Mouse (Mus musculus): ENCODE data around the gene Dntt. TPM values are rescaled to one million over a fixed set of nuclear protein-coding genes. Genes with fewer than 3 reads are reported as not detected.

Gene Dntt
- total RNA-seq, 2 experiments from 2014 or later = 0.21 TPM; not detected in 1

DNA sequence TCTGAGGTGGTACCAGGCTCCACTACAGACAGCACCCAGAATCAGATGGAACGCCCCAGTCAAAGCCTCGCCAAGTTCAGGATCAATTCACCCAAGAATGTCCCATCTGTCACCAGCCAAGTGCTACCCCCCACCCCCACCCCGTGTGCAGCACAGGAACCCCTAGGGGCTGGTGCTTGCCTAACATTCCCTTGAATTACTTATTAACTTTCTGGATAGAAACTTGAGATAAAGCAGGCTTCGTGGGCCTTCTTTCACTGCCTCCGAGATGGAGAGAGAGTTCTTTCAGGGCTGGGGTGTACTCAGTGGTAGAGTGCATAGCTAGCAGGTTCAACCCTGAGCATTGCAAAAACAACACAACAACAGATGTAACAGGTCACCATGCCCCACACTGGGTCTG is 23.2 kb downstream of the Dntt start:
- DNase-seq (ENCODE audit: low spot score in 2 of 2) = no peak

DNA sequence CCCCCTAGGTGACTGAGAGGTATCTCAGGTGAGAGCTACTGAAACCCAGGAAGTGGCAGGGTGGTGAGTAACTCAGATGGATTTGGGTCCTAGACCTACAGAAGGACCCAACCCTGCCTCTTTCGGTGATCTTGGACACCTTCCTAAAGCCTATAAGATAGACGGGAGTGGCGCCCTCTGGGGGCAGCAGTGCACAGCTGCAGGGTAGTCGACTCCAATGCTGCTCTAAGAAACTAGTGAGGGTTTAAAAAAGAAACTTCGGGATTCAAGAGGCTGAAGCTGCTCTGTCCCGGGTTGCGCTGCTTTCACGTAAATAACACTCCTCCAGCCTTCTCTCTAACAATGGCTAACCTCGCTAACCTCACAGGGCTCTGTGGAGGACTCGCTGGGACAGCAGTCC is 24.5 kb downstream of the Dntt start:
- DNase-seq (ENCODE audit: low spot score in 2 of 2) = no peak

- no peak for DNase-seq (ENCODE audit: low spot score in 2 of 2)
Measured at GRCm38 (mm10) chr19:41054702-41055101, 25.6 kb downstream of the Dntt start.

- DNase-seq (ENCODE audit: low spot score in 2 of 2) = peak; percentile 91 to 94
Measured at GRCm38 (mm10) chr19:41071500-41071899, 42.4 kb downstream of the Dntt start.

- DNase-seq (ENCODE audit: low spot score in 2 of 2) = no peak
Measured at GRCm38 (mm10) chr19:41073746-41074455, 44.8 kb downstream of the Dntt start.

GRCm38 (mm10) chr19:41076906-41077305 is 47.8 kb downstream of the Dntt start, which contains the start of gene Opalin:
Gene Opalin (minus strand): TSS chr19:41077113.
- DNase-seq (ENCODE audit: low spot score in 2 of 2) = no peak

DNA sequence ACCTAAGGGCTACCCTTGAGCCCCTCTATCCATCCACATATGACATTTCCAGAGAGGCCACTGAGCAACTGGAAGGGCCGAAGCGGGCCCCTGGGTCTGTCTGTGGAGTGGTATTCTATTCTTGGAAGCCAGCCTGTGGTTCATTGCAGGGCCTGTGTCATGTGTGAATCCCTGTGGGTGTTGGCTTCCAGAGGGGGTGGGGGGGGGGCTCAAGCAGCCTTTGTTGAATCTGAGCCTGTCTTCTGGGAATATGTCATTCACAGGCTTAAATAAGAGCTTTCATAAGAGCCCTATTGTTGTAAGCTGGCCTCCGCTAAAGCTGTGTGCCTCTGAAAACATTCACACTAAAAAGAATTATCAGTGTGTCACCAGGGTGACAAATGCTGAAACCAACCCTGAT is 52.5 kb downstream of the Dntt start:
- DNase-seq (ENCODE audit: low spot score in 2 of 2) = no peak

- no peak for DNase-seq (ENCODE audit: low spot score in 2 of 2)
Measured at GRCm38 (mm10) chr19:41083646-41084045, 54.6 kb downstream of the Dntt start.

GRCm38 (mm10) chr19:41086289-41086688 is 57.2 kb downstream of the Dntt start:
- DNase-seq (ENCODE audit: low spot score in 2 of 2) = no peak

DNA sequence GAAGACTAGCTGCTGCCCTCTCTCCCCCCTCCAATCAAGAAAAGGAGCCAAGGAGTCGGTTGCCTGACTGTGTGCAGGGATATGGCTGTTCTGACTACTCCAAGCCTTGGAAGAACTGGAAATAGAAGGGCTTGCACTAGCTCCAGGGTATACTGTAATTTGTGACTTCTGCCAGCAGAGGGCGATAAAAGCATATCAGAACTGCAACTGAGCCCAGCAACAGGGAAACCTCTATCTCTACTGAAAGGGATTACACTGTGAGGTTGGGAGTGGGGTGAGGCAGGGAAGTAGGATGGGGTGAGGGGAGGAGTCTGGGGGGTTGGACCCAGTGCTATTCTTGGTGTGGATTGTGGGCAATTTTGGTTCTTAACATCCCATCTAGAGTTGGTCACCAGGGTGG is 57.6 kb downstream of the Dntt start:
- DNase-seq (ENCODE audit: low spot score in 2 of 2) = peak; percentile 83 to 92

DNA sequence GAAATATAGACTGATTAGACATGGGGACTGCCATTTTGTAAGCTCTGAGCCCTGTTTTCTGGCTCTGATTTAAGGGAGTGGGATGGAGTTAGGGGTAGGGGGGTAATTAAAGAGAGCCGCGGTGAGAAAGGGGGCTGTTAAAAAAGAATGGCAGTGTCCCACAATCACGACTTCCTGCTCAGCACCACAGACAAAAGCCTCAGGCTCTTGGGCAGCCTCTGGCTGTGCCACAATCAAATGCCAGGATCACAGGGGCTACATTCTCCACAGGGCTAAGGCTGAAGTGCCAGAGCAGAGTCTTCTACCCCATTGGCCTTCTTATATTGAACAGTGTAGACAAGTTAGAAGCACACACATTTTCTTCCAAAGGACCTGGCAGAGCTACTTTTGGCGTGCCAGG is 58.8 kb downstream of the Dntt start:
- no peak for DNase-seq (ENCODE audit: low spot score in 2 of 2)

DNA sequence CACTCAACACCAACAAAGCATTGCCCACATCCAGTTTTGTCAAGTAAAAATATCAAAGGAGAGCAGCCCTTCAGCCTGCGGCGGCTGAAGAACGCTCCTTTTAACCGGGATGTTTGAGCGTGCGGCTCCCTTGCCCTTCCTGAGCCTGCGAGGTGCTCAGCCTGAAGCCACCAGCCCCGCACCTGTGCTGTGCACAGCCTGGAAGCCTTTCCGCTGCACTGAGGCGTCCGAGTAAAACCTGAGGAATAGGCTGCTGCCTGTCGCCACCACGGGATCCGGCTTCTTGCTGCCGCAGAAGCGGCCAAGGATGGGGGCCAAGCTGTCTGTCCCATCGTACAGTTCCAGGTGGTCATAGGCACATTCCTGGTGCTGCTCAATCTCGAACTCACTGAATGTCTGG is 59.4 kb downstream of the Dntt start:
- no peak for DNase-seq (ENCODE audit: low spot score in 2 of 2)

DNA sequence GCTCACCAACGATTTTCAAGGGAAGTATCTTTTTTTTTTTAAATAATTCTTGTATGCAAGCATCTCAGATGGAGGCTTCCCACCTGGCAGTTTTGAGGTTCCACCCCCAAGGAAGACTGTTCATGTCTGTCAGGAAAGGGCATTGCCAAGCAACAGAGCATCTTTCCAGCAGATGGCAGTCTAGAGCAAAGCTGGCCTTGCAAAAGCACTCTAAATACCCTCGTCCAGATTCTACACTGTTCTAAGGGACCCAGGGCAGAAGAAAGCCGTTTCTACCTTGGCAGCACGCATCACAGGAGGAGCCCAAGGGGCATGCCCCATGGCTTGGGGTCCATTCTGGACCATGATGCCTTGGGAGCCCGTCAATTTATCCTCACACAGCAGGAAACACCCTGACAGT is 60.8 kb downstream of the Dntt start:
- DNase-seq (ENCODE audit: low spot score in 2 of 2) = peak; percentile 63 to 71

DNA sequence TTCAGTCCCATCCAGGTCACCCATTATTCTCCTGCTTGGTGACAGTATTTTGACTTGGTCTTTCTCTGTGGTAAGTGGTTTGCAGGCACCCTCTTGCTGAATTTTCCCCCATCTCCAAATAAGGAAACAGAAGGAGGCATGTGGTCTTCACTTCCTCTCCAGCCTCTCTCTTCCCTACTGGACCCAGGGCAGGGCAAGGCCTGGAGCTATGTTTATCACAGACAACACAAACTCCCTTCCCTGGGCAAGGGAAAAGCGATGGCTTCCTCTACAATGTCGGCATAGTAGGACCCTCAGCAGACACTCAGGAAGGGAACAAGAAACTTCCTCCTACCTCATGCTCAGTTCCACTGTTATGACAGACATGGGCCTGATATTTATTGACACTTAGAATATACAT is 62.8 kb downstream of the Dntt start:
- no peak for DNase-seq (ENCODE audit: low spot score in 2 of 2)

DNA sequence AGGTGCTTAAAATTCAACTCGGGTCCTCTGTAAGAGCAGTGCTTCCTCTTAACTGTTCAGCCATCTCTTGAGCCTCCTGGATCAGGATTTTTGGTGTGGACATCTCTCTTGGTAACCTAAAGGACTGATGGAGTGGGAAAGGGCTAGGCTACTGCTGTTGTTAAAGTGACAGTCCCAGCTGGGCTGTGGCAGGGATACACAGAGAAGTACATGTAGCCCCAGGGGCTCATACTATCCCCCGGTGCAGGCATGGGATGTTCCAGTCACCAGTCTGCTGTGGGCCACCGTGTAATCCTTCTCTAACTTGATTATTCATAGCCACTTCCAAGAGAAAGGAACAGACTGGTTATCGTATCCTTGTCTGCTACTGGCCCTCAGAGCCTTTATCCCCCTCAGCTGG is 68.0 kb downstream of the Dntt start:
- no peak for DNase-seq (ENCODE audit: low spot score in 2 of 2)

DNA sequence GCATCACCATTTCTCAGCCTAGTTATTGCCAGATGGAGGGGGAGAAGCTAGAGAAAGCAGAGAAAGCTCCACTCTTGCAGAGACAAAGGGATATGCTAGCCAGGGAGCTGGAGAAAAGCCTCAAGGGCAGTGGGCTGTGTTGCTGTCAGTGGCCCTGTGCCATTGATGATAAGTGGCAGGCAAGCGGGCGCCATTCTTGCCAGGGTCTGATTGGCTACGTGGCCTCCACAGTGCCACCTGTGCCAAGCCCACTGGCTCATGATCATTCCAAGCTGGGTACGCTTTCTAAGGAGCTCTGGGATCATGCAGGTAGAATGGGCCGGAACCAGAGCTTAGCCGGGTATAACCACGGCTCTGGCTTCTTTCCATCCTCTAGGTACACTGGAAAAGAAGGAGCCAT is 71.8 kb downstream of the Dntt start:
- no peak for DNase-seq (ENCODE audit: low spot score in 2 of 2)

- peak; percentile 90 to 94 for DNase-seq (ENCODE audit: low spot score in 2 of 2)
Measured at GRCm38 (mm10) chr19:41101390-41101789, 72.3 kb downstream of the Dntt start.

DNA sequence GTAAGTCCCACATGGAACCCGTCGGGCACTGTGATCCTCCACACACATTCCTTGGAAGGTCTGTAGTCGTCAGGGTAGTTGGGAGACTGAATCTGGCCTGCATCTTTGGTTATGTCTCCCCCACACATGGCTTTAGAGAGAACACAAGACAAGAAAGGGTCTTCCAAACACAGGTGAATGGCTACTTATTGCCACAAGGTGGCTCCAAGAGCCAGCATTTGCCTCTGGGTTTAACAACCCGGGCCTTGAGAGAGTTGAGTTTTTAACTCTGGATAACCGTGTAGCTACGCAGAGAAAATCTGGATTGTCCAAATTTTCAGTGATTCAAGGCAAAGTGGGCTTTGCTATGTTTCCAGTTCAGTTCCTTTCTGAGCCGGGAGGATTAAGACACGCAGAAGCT is 75.8 kb downstream of the Dntt start:
- DNase-seq (ENCODE audit: low spot score in 2 of 2) = peak in 1 of 2 experiments; percentile 50

GRCm38 (mm10) chr19:41107530-41107929 is 78.5 kb downstream of the Dntt start:
- DNase-seq (ENCODE audit: low spot score in 2 of 2) = no peak

GRCm38 (mm10) chr19:41108666-41109065 is 79.6 kb downstream of the Dntt start:
- no peak for DNase-seq (ENCODE audit: low spot score in 2 of 2)
